Mouse (Mus musculus): ENCODE measurements at regions not wholly inside any gene's neighbourhood (a gene's known extent, or its start where the extent isn't known, plus 50 kb on each side); places are given as distances from the start of the nearest gene placed in this dataset.

GRCm38 (mm10) chr11:19346276-19346826 lies 327.6 kb upstream of the Meis1 start (continued):
- TF ChIP-seq RAD21 (IDR thresholded peaks at IDR 0.05; ENCODE audit: low read depth, low read length): peak; percentile 16

GRCm38 (mm10) chr11:19350331-19351242 lies 331.8 kb upstream of the Meis1 start:
- H3K4me3 ChIP-seq (replicated peaks in 1 of 3; ENCODE audit: low read depth in 2 of 3, low read length in 2 of 3, poor library complexity in 1 of 3): no peak overlapping the region
- no peak overlapping the region for H3K9ac ChIP-seq (ENCODE audit: insufficient read depth, low read depth)
- peaks cover 2% of the 10 kb centered on the region for H3K9me3 ChIP-seq (replicated peaks; ENCODE audit: low read length)
- H3K27me3 ChIP-seq (replicated peaks): no peaks in the 10 kb centered on the region
- H3K4me2 ChIP-seq (ENCODE audit: insufficient read depth, low read depth, poor library complexity, severe bottlenecking): no peak overlapping the region
- no peak for TF ChIP-seq PAX5 (IDR thresholded peaks at IDR 0.05; ENCODE audit: low read length)
- TF ChIP-seq KAT2A (IDR thresholded peaks at IDR 0.05; ENCODE audit: insufficient replicate concordance, low read length): no peak
- TF ChIP-seq GABPA (IDR thresholded peaks at IDR 0.05; ENCODE audit: insufficient replicate concordance, low read depth, low read length): no peak
- no peak for TF ChIP-seq MAZ (IDR thresholded peaks at IDR 0.05; ENCODE audit: low read depth, low read length)
- TF ChIP-seq POLR2AphosphoS2 (IDR thresholded peaks at IDR 0.05; ENCODE audit: low read depth, low read length): no peak
- no peak for TF ChIP-seq MYC (IDR thresholded peaks at IDR 0.05; ENCODE audit: low read depth, low read length)
- TF ChIP-seq MEF2A (IDR thresholded peaks at IDR 0.05; ENCODE audit: borderline replicate concordance, low read depth, low read length): no peak
- TF ChIP-seq ETS1 (conservative IDR thresholded peaks at IDR 0.05; ENCODE audit: low read depth, low read length): no peak
- no peak for TF ChIP-seq E2F4 (IDR thresholded peaks at IDR 0.05; ENCODE audit: insufficient replicate concordance, low read depth, low read length)
- TF ChIP-seq MAX (IDR thresholded peaks at IDR 0.05; ENCODE audit: low read length): no peak
- no peak for TF ChIP-seq ZC3H11A (IDR thresholded peaks at IDR 0.05; ENCODE audit: low read depth, low read length)
- no peak for TF ChIP-seq IRF4 (IDR thresholded peaks at IDR 0.05; ENCODE audit: low read depth, low read length)
- no peaks in the 10 kb centered on the region for H3K36me3 ChIP-seq (replicated peaks in 1 of 2; ENCODE audit: control insufficient read depth in 1 of 2, insufficient read depth in 1 of 2, low read length in 1 of 2)
- H3K79me2 ChIP-seq (replicated peaks; ENCODE audit: control insufficient read depth, extremely low read depth, insufficient read depth, poor library complexity, severe bottlenecking): no peaks in the 10 kb centered on the region
- dilution Hi-C loops (cut with MboI; ENCODE audit: extremely low pct_ligation_motif_present, extremely low pct_unique_long_range_greater_than_20kb, low sequenced_read_pairs) (no loop called here), in situ Hi-C loops (cut with MboI; ENCODE audit: low pct_ligation_motif_present, low pct_unique_long_range_greater_than_20kb, low sequenced_read_pairs) (no loop called here)
- H3K4me1 ChIP-seq (ENCODE audit: control insufficient read depth in 1 of 2, insufficient read depth in 2 of 2): peaks cover 6 to 54% of the 10 kb centered on the region in 2 experiments
- H3K27ac ChIP-seq (ENCODE audit: insufficient read depth, low read depth): no peak overlapping the region
- DNase-seq (ENCODE audit: extremely low read depth): no peak

- Histone ChIP-seq H3K27me3 (replicated peaks) (no peaks in the 10 kb centered on the region), H3K4me1 (ENCODE audit: control insufficient read depth in 1 of 2, insufficient read depth in 2 of 2) (peaks cover 8 to 53% of the 10 kb centered on the region in 2 experiments), H3K9me3 (replicated peaks; ENCODE audit: low read length) (peaks cover 2% of the 10 kb centered on the region), H3K79me2 (replicated peaks; ENCODE audit: control insufficient read depth, extremely low read depth, insufficient read depth, poor library complexity, severe bottlenecking) (no peaks in the 10 kb centered on the region), H3K27ac (ENCODE audit: insufficient read depth, low read depth) (no peak overlapping the region), H3K4me2 (ENCODE audit: insufficient read depth, low read depth, poor library complexity, severe bottlenecking) (no peak overlapping the region), H3K9ac (ENCODE audit: insufficient read depth, low read depth) (no peak overlapping the region), H3K36me3 (replicated peaks in 1 of 2; ENCODE audit: control insufficient read depth in 1 of 2, insufficient read depth in 1 of 2, low read length in 1 of 2) (no peaks in the 10 kb centered on the region), H3K4me3 (replicated peaks in 1 of 3; ENCODE audit: low read depth in 2 of 3, low read length in 2 of 3, poor library complexity in 1 of 3) (no peak overlapping the region)
- DNase-seq (ENCODE audit: extremely low read depth): no peak
- dilution Hi-C loops (cut with MboI; ENCODE audit: extremely low pct_ligation_motif_present, extremely low pct_unique_long_range_greater_than_20kb, low sequenced_read_pairs): no loop called here
- no peak for TF ChIP-seq JUN (IDR thresholded peaks at IDR 0.05; ENCODE audit: insufficient read depth, low read depth, low read length)
- TF ChIP-seq UBTF (IDR thresholded peaks at IDR 0.05; ENCODE audit: low read depth, low read length): no peak
- TF ChIP-seq CHD1 (IDR thresholded peaks at IDR 0.05; ENCODE audit: low read depth, low read length): no peak
- TF ChIP-seq GABPA (IDR thresholded peaks at IDR 0.05; ENCODE audit: insufficient replicate concordance, low read depth, low read length): no peak
- TF ChIP-seq SIN3A (IDR thresholded peaks at IDR 0.05; ENCODE audit: low read length): no peak
- no peak for TF ChIP-seq EP300 (IDR thresholded peaks at IDR 0.05; ENCODE audit: low read length)
- no peak for TF ChIP-seq ZKSCAN1 (IDR thresholded peaks at IDR 0.05; ENCODE audit: borderline replicate concordance, low read depth, low read length)
- TF ChIP-seq HCFC1 (IDR thresholded peaks at IDR 0.05; ENCODE audit: low read depth, low read length): no peak
- no peak for TF ChIP-seq MEF2A (IDR thresholded peaks at IDR 0.05; ENCODE audit: borderline replicate concordance, low read depth, low read length)
- TF ChIP-seq RCOR1 (conservative IDR thresholded peaks at IDR 0.05; ENCODE audit: low read depth, low read length): no peak
- no peak for TF ChIP-seq MYC (IDR thresholded peaks at IDR 0.05; ENCODE audit: low read depth, low read length)
- no peak for TF ChIP-seq MAZ (IDR thresholded peaks at IDR 0.05; ENCODE audit: low read depth, low read length)
- TF ChIP-seq TBP (conservative IDR thresholded peaks at IDR 0.05; ENCODE audit: low read depth, low read length): no peak
- TF ChIP-seq MXI1 (IDR thresholded peaks at IDR 0.05; ENCODE audit: low read depth, low read length): no peak
- no peak for TF ChIP-seq USF2 (conservative IDR thresholded peaks at IDR 0.05; ENCODE audit: low read depth, low read length)
- TF ChIP-seq BHLHE40 (IDR thresholded peaks at IDR 0.05; ENCODE audit: low read depth, low read length): no peak
- no peak for TF ChIP-seq IRF4 (IDR thresholded peaks at IDR 0.05; ENCODE audit: low read depth, low read length)
- in situ Hi-C loops (cut with MboI; ENCODE audit: low pct_ligation_motif_present, low pct_unique_long_range_greater_than_20kb, low sequenced_read_pairs): no loop called here
Measured at GRCm38 (mm10) chr11:19351243-19351787, 332.5 kb upstream of the Meis1 start.
